Mouse (Mus musculus): Measurements from ENCODE around the gene Eftud2. TPM values are rescaled to one million over a fixed set of nuclear protein-coding genes. Genes with fewer than 3 reads are reported as not detected.

The Eftud2 gene
- polyA plus RNA-seq, 1 experiment = 152 TPM

DNA sequence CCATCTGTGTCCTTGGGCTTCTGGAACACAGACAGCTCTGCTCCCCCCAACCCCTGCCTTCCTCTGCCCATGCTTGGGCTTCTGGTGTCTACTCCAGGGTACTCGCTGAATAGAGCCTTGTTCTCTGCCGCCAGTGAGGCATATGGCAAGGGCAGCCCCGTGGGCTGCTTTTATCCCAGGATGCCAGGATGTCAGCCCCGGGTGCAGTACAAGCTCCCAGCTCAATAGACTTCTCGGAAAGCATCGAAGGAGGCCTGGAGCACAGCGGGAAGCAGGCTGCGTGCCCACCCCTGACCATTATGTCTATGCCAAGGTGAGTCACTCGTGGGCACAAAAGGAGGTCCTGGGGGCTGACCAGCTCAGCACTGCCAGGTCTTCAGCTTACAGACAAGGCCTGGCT lies 17.6 kb upstream of the Eftud2 start:
- H3K9ac ChIP-seq (ENCODE audit: low read depth, poor library complexity, severe bottlenecking) = no peak overlapping the region
- no peak overlapping the region for H3K27ac ChIP-seq (ENCODE audit: insufficient read depth, low read length)
- H3K36me3 ChIP-seq (ENCODE audit: control insufficient read depth, insufficient read depth, low read length, poor library complexity, severe bottlenecking) = no peaks in the 10 kb centered on the region
- TF ChIP-seq CTCF (IDR thresholded peaks at IDR 0.05; ENCODE audit: low read depth, low read length) (no peak), POLR2A (IDR thresholded peaks at IDR 0.05; ENCODE audit: insufficient read depth, low read length) (no peak), EP300 (IDR thresholded peaks at IDR 0.05; ENCODE audit: insufficient read depth, low read depth, low read length) (no peak)
- no peak overlapping the region for H3K4me3 ChIP-seq (ENCODE audit: low read depth, low read length)
- H3K9me3 ChIP-seq (replicated peaks; ENCODE audit: control insufficient read depth, insufficient read depth, low read length, poor library complexity, severe bottlenecking) = no peaks in the 10 kb centered on the region
- no peaks in the 10 kb centered on the region for H3K27me3 ChIP-seq (ENCODE audit: control insufficient read depth, insufficient read depth, low read length, poor library complexity, severe bottlenecking)
- H3K4me1 ChIP-seq (ENCODE audit: control insufficient read depth, insufficient read depth, low read length) = no peaks in the 10 kb centered on the region

DNA sequence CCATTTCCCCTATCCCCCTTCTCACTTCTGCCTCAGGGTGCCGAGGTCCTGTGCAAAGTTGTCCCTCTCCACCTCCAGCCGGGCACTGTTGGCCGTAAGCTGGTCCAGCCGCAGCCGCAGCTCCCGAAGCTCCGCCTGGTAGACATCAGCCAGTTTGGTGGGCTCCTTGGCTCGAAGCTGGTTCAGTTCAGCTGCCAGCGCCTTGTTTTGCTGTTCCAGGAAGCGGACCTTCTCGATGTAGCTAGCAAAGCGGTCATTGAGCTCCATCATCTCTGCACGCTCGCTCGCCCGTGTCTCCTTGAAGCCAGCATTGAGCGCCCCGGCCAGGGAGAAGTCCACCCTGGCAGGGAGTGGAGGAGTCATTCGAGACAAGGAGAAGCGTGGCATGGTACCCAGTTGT lies 15.9 kb upstream of the Eftud2 start:
- Histone ChIP-seq H3K27me3 (ENCODE audit: control insufficient read depth, insufficient read depth, low read length, poor library complexity, severe bottlenecking) (no peaks in the 10 kb centered on the region), H3K9ac (ENCODE audit: low read depth, poor library complexity, severe bottlenecking) (peak overlapping the region; percentile 47), H3K27ac (ENCODE audit: insufficient read depth, low read length) (no peak overlapping the region), H3K4me1 (ENCODE audit: control insufficient read depth, insufficient read depth, low read length) (no peaks in the 10 kb centered on the region), H3K36me3 (ENCODE audit: control insufficient read depth, insufficient read depth, low read length, poor library complexity, severe bottlenecking) (no peaks in the 10 kb centered on the region), H3K4me3 (ENCODE audit: low read depth, low read length) (peak overlapping the region; percentile 64), H3K9me3 (replicated peaks; ENCODE audit: control insufficient read depth, insufficient read depth, low read length, poor library complexity, severe bottlenecking) (no peaks in the 10 kb centered on the region)
- no peak for TF ChIP-seq CTCF (IDR thresholded peaks at IDR 0.05; ENCODE audit: low read depth, low read length)
- TF ChIP-seq EP300 (IDR thresholded peaks at IDR 0.05; ENCODE audit: insufficient read depth, low read depth, low read length) = no peak
- TF ChIP-seq POLR2A (IDR thresholded peaks at IDR 0.05; ENCODE audit: insufficient read depth, low read length) = no peak

- no peaks in the 10 kb centered on the region for H3K36me3 ChIP-seq (ENCODE audit: control insufficient read depth, insufficient read depth, low read length, poor library complexity, severe bottlenecking)
- TF ChIP-seq EP300 (IDR thresholded peaks at IDR 0.05; ENCODE audit: insufficient read depth, low read depth, low read length) = no peak
- no peak for TF ChIP-seq CTCF (IDR thresholded peaks at IDR 0.05; ENCODE audit: low read depth, low read length)
- no peak for TF ChIP-seq POLR2A (IDR thresholded peaks at IDR 0.05; ENCODE audit: insufficient read depth, low read length)
- no peaks in the 10 kb centered on the region for H3K4me1 ChIP-seq (ENCODE audit: control insufficient read depth, insufficient read depth, low read length)
- no peaks in the 10 kb centered on the region for H3K9me3 ChIP-seq (replicated peaks; ENCODE audit: control insufficient read depth, insufficient read depth, low read length, poor library complexity, severe bottlenecking)
- H3K4me3 ChIP-seq (ENCODE audit: low read depth, low read length) = no peak overlapping the region
- H3K27me3 ChIP-seq (ENCODE audit: control insufficient read depth, insufficient read depth, low read length, poor library complexity, severe bottlenecking) = no peaks in the 10 kb centered on the region
- H3K27ac ChIP-seq (ENCODE audit: insufficient read depth, low read length) = no peak overlapping the region
- H3K9ac ChIP-seq (ENCODE audit: low read depth, poor library complexity, severe bottlenecking) = no peak overlapping the region
Observed at GRCm38 (mm10) chr11:102895779-102896178, 15.0 kb upstream of the Eftud2 start.

GRCm38 (mm10) chr11:102894716-102895115 lies 13.9 kb upstream of the Eftud2 start:
- Histone ChIP-seq H3K9ac (ENCODE audit: low read depth, poor library complexity, severe bottlenecking) (no peak overlapping the region), H3K4me1 (ENCODE audit: control insufficient read depth, insufficient read depth, low read length) (no peaks in the 10 kb centered on the region), H3K4me3 (ENCODE audit: low read depth, low read length) (no peak overlapping the region), H3K27ac (ENCODE audit: insufficient read depth, low read length) (no peak overlapping the region), H3K36me3 (ENCODE audit: control insufficient read depth, insufficient read depth, low read length, poor library complexity, severe bottlenecking) (no peaks in the 10 kb centered on the region), H3K27me3 (ENCODE audit: control insufficient read depth, insufficient read depth, low read length, poor library complexity, severe bottlenecking) (no peaks in the 10 kb centered on the region), H3K9me3 (replicated peaks; ENCODE audit: control insufficient read depth, insufficient read depth, low read length, poor library complexity, severe bottlenecking) (no peaks in the 10 kb centered on the region)
- TF ChIP-seq EP300 (IDR thresholded peaks at IDR 0.05; ENCODE audit: insufficient read depth, low read depth, low read length) (no peak), CTCF (IDR thresholded peaks at IDR 0.05; ENCODE audit: low read depth, low read length) (no peak), POLR2A (IDR thresholded peaks at IDR 0.05; ENCODE audit: insufficient read depth, low read length) (no peak)

- Histone ChIP-seq H3K27me3 (ENCODE audit: control insufficient read depth, insufficient read depth, low read length, poor library complexity, severe bottlenecking) (no peaks in the 10 kb centered on the region), H3K27ac (ENCODE audit: insufficient read depth, low read length) (no peak overlapping the region), H3K9me3 (replicated peaks; ENCODE audit: control insufficient read depth, insufficient read depth, low read length, poor library complexity, severe bottlenecking) (no peaks in the 10 kb centered on the region), H3K4me1 (ENCODE audit: control insufficient read depth, insufficient read depth, low read length) (no peaks in the 10 kb centered on the region), H3K9ac (ENCODE audit: low read depth, poor library complexity, severe bottlenecking) (peak overlapping the region; percentile 22), H3K36me3 (ENCODE audit: control insufficient read depth, insufficient read depth, low read length, poor library complexity, severe bottlenecking) (no peaks in the 10 kb centered on the region), H3K4me3 (ENCODE audit: low read depth, low read length) (peak overlapping the region; percentile 38)
- TF ChIP-seq POLR2A (IDR thresholded peaks at IDR 0.05; ENCODE audit: insufficient read depth, low read length) (no peak), CTCF (IDR thresholded peaks at IDR 0.05; ENCODE audit: low read depth, low read length) (peak; percentile 98), EP300 (IDR thresholded peaks at IDR 0.05; ENCODE audit: insufficient read depth, low read depth, low read length) (0 out of 2 replicates have a peak, but pooled peaks have one; percentile 25)
Observed at GRCm38 (mm10) chr11:102893015-102893651, 12.3 kb upstream of the Eftud2 start.

GRCm38 (mm10) chr11:102890096-102890495 lies 9.3 kb upstream of the Eftud2 start:
- no peak overlapping the region for H3K4me3 ChIP-seq (ENCODE audit: low read depth, low read length)
- H3K27me3 ChIP-seq (ENCODE audit: control insufficient read depth, insufficient read depth, low read length, poor library complexity, severe bottlenecking) = no peaks in the 10 kb centered on the region
- no peaks in the 10 kb centered on the region for H3K36me3 ChIP-seq (ENCODE audit: control insufficient read depth, insufficient read depth, low read length, poor library complexity, severe bottlenecking)
- no peak overlapping the region for H3K9ac ChIP-seq (ENCODE audit: low read depth, poor library complexity, severe bottlenecking)
- H3K4me1 ChIP-seq (ENCODE audit: control insufficient read depth, insufficient read depth, low read length) = no peaks in the 10 kb centered on the region
- H3K9me3 ChIP-seq (replicated peaks; ENCODE audit: control insufficient read depth, insufficient read depth, low read length, poor library complexity, severe bottlenecking) = no peaks in the 10 kb centered on the region
- H3K27ac ChIP-seq (ENCODE audit: insufficient read depth, low read length) = no peak overlapping the region
- TF ChIP-seq POLR2A (IDR thresholded peaks at IDR 0.05; ENCODE audit: insufficient read depth, low read length) (no peak), CTCF (IDR thresholded peaks at IDR 0.05; ENCODE audit: low read depth, low read length) (no peak), EP300 (IDR thresholded peaks at IDR 0.05; ENCODE audit: insufficient read depth, low read depth, low read length) (no peak)
